Mouse (Mus musculus) gastrocnemius, adult 2 months (tissue): ENCODE data around the gene Depdc1b. TPM values are rescaled to one million over a fixed set of nuclear protein-coding genes. Genes with fewer than 3 reads are reported as not detected.

Experiments used
- DNase-seq: peaks from one replicate; pipeline ENCODE4 v3.0.0; 2022
- H3K27ac ChIP-seq: fragments of 200-600 bp; 2 replicates; pipeline ENCODE4 v1.8.1; 2022; ENCODE audit warnings: mild to moderate bottlenecking
- H3K4me3 ChIP-seq: fragments of 200-600 bp; 2 replicates; pipeline ENCODE4 v1.8.1; 2022; ENCODE audit warnings: mild to moderate bottlenecking, moderate library complexity
- CTCF ChIP-seq: fragments of 200-600 bp; IDR thresholded peaks from 2 replicates; pipeline ENCODE4 v1.8.1; 2022; ENCODE audit warnings: antibody characterized with exemption, mild to moderate bottlenecking, moderate library complexity
- intact Hi-C: fragments of 180-260 bp; cut with DNase I; formaldehyde crosslinking; loops from one replicate; pipeline ENCODE4 v1.15.1; 2025
- total RNA-seq, 2 experiments: library from RNA; stranded (reverse); gene quantifications; 2 replicates each; pipeline ENCODE4 v1.2.3; 2021

The Depdc1b gene
- total RNA-seq, 2 experiments from 2014 or later = not detected

- no peak for TF ChIP-seq CTCF
- DNase-seq = peak; percentile 45
- Histone ChIP-seq H3K4me3 (peak overlapping the region; percentile 64), H3K27ac (peak overlapping the region; percentile 48; the same call in 1 of the 2 replicates)
- intact Hi-C loops = no loop called here
Observed at GRCm38 (mm10) chr13:108297350-108298093, 18.6 kb upstream of the Depdc1b start.

GRCm38 (mm10) chr13:108298241-108298640 lies 17.9 kb upstream of the Depdc1b start:
- TF ChIP-seq CTCF = no peak
- intact Hi-C loops = no loop called here
- H3K27ac ChIP-seq = no peak overlapping the region
- no peak overlapping the region for H3K4me3 ChIP-seq
- no peak for DNase-seq

DNA sequence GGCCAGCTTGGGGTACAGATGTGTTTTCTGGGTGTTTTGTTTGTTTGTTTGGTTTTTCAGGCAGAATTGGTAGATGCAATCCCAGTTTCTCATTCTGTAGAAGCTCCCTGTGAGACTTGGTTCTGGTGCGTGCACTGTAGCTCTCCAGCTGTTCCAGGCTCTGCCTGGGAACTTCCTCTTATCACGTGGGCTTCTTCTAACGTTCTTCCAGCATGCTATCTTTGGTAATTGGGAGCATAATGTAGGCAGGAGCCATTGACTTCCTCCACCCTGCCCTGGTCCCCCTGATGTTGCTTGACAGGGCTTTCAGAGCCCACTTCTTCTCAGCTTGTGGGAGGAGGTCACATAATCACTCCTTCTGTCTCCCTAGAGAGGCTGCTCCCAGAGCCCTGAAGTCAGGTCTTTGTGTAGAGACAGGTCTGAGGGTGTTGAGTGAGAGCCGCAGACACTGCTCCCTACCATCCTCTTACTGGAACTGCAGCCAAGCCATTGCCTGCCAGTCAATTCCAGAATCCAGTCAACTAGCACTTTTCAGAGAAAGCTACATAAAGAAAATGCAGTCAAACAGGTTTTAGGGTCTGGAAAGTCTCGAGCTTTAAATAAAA lies 15.7 kb upstream of the Depdc1b start:
- TF ChIP-seq CTCF = peak; percentile 10; the same call in 1 of the 2 replicates
- intact Hi-C loops = no loop called here
- DNase-seq = no peak
- H3K4me3 ChIP-seq = no peak overlapping the region
- no peak overlapping the region for H3K27ac ChIP-seq

GRCm38 (mm10) chr13:108301411-108301810 lies 14.7 kb upstream of the Depdc1b start:
- DNase-seq = no peak
- intact Hi-C loops = no loop called here
- H3K27ac ChIP-seq = no peak overlapping the region
- no peak for TF ChIP-seq CTCF
- no peak overlapping the region for H3K4me3 ChIP-seq

DNA sequence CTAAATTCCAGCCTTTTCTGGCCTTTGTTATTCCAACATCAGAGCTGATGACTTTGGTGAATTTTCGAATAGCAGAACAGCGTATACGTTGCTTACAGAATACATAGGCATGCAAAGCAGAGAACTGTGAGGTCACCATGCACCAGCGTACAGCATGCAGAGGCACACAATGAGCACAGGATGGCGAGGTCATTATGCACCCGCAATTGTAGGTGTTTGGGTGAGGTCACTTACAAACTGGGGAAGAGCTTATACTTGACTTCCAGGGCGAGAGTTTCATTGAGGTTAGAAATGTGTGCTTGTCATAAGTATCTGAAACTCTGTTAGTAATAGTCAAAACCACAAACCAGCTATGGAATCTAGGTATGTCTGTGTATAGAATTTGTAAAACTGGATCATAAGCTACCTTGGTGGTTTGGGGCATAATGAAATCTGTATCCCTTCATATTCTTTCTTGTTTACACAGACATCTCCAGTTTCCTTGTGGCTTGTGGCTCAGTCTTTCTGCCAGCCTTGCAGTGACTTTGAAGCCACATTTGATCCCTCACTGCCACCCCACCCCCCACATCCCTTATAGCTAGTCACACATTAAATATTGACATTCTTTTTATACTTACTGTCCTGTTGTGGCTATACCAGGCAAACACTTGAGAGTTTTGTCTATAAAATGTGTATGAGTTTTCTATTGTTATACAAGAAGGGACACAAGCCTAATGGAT lies 13.0 kb upstream of the Depdc1b start:
- Histone ChIP-seq H3K27ac (no peak overlapping the region), H3K4me3 (no peak overlapping the region)
- intact Hi-C loops = no loop called here
- TF ChIP-seq CTCF = no peak
- DNase-seq = no peak

GRCm38 (mm10) chr13:108303841-108304240 lies 12.3 kb upstream of the Depdc1b start:
- no peak overlapping the region for H3K27ac ChIP-seq
- DNase-seq = no peak
- intact Hi-C loops = no loop called here
- no peak for TF ChIP-seq CTCF
- no peak overlapping the region for H3K4me3 ChIP-seq

- H3K4me3 ChIP-seq = no peak overlapping the region
- H3K27ac ChIP-seq = no peak overlapping the region
- no peak for DNase-seq
- TF ChIP-seq CTCF = no peak
- intact Hi-C loops = no loop called here
Observed at GRCm38 (mm10) chr13:108304680-108305079, 11.5 kb upstream of the Depdc1b start.

DNA sequence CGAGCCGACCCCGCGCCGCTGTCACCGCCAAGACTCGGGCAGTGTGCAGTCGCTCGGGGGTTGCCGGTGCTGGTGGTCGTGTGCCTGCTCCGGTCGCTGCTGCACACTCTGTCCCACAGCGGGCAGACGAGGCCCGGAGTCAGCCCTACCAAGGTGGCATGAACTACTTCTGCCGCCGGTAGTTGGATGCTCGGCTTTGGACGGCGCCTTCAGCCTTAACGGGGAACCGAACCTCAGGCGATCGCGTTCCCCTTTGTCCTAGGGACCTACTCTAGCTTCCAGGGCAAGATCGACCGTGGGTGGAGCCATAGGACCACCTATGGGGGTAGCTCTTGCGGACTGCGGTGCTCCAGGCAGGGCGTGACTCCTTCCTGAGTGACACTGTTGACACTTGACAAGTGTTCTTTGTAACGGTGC lies 363 bp downstream of the Depdc1b start:
- Histone ChIP-seq H3K4me3 (peak overlapping the region; percentile 89), H3K27ac (0 out of 2 replicates have a peak overlapping the region, but pooled peaks have one; percentile 77)
- intact Hi-C loops = no loop called here
- no peak for DNase-seq
- TF ChIP-seq CTCF = no peak

GRCm38 (mm10) chr13:108317414-108317813 lies 1.3 kb downstream of the Depdc1b start:
- intact Hi-C loops = no loop called here
- no peak overlapping the region for H3K27ac ChIP-seq
- TF ChIP-seq CTCF = no peak
- DNase-seq = no peak
- no peak overlapping the region for H3K4me3 ChIP-seq

- Histone ChIP-seq H3K27ac (no peak overlapping the region), H3K4me3 (no peak overlapping the region)
- TF ChIP-seq CTCF = no peak
- intact Hi-C loops = no loop called here
- DNase-seq = no peak
Observed at GRCm38 (mm10) chr13:108319028-108319427, 2.9 kb downstream of the Depdc1b start.

DNA sequence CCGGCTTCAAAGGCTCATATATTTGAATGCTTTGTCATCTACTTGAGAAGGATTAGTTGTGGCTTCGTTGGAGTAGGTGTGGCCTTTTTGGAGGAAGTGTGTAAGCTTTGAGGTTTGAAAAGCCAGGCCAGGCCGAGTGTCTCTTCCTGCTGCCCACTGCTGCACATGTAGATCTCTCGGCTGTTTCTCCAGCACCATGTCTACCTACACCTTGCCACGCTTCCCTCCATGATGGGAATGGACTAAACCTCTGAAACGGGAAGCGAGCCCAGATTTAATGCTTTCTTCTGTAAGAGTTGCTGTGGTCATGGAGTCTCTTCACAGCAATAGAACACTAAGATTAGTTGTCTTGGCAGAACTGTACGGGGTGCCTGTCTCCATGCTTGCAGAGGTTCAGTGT lies 4.1 kb downstream of the Depdc1b start:
- no peak overlapping the region for H3K27ac ChIP-seq
- H3K4me3 ChIP-seq = no peak overlapping the region
- intact Hi-C loops = loop anchor here (10.0 kb wide), 1 partner anchor 155 kb away; no protein-coding TSS in a partner anchor
- no peak for TF ChIP-seq CTCF
- DNase-seq = no peak

DNA sequence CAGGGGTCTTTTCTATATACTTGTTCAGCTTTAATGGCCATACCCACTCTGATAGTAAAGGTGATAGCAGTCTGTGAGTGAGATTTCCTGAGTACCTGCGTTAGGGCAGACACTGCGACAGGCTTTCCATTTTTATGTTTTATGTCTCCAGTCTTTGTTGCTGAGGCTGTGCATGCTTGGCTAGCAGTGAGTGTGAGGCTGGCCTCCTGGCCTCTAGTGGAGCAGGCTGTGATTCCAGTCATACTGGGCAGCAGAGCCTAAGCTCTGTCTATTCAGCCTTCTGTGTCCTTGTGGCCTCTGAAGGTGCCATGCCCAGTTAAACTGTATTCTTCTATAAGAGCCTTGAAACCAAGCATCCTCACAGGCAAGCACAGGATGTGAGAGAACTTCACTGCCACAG lies 6.3 kb downstream of the Depdc1b start:
- intact Hi-C loops = loop anchor here (10.0 kb wide), 1 partner anchor 158 kb away; no protein-coding TSS in a partner anchor
- Histone ChIP-seq H3K27ac (no peak overlapping the region), H3K4me3 (no peak overlapping the region)
- no peak for DNase-seq
- TF ChIP-seq CTCF = no peak

DNA sequence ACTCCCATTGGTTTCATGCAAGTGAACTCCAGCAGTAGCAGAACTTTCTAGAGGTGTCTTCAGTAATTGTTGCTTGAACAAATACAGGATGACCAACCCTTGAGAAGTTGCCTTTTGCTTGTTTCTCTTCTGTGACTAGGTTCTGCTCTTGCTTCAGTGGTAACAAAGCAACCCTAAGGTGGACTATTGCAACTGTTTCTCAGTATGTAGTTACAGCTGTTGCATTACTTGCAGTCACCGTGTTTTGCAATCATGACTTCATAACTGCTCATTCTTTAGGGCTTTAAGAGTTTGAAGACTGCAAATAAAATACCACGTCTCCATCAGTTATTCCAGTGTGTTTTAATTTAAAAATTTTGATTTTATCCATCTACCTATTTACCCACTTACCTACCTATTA lies 7.2 kb downstream of the Depdc1b start:
- no peak overlapping the region for H3K4me3 ChIP-seq
- intact Hi-C loops = loop anchor here (10.0 kb wide), 1 partner anchor 159 kb away; no protein-coding TSS in a partner anchor
- TF ChIP-seq CTCF = no peak
- no peak for DNase-seq
- H3K27ac ChIP-seq = no peak overlapping the region
